Mouse (Mus musculus) MEL (cell line): ENCODE measurements around the gene Klhl1. TPM values are rescaled to one million over a fixed set of nuclear protein-coding genes. Genes with fewer than 3 reads are reported as not detected.

Experiments used
- DNase-seq: peaks from one replicate; pipeline ENCODE4 v3.0.0; 2011; ENCODE audit warnings: low read depth, low spot score
- H3K27ac ChIP-seq: 2 replicates; pipeline ENCODE4 v1.5.1; 2012; ENCODE audit warnings: low read depth, mild to moderate bottlenecking, control low read depth, low read length, moderate library complexity; ENCODE audit not compliant: control insufficient read depth
- H3K27me3 ChIP-seq, 2 experiments: fragments of 150-350 bp in 1 of 2; sonication (generic) in 1 of 2; 2 replicates each; pipeline ENCODE4 v1.6.1; 2012; ENCODE audit warnings: low read length in 2 of 2, mild to moderate bottlenecking in 2 of 2, improper control_type of control experiment in 1 of 2, moderate library complexity in 1 of 2; ENCODE audit not compliant: insufficient read depth in 2 of 2, control insufficient read depth in 1 of 2
- H3K36me3 ChIP-seq, 2 experiments: 2 replicates each; pipeline ENCODE4 v1.6.1; 2012 to 2014; ENCODE audit warnings: low read length in 2 of 2, improper control_type of control experiment in 1 of 2, inconsistent platforms in 1 of 2, mild to moderate bottlenecking in 1 of 2; ENCODE audit not compliant: insufficient read depth in 2 of 2, control insufficient read depth in 1 of 2
- H3K4me1 ChIP-seq, 2 experiments: fragments of 150-350 bp in 1 of 2; sonication (generic) in 1 of 2; 2 replicates each; pipeline ENCODE4 v1.6.1; 2012; ENCODE audit warnings: low read length in 2 of 2, improper control_type of control experiment in 1 of 2, mild to moderate bottlenecking in 1 of 2; ENCODE audit not compliant: insufficient read depth in 2 of 2, control insufficient read depth in 1 of 2
- H3K4me3 ChIP-seq, 2 experiments: fragments of 150-350 bp in 1 of 2; sonication (generic) in 1 of 2; 2 replicates each; pipeline ENCODE4 v1.5.1; 2012; ENCODE audit warnings: low read depth in 2 of 2, low read length in 2 of 2, mild to moderate bottlenecking in 2 of 2, moderate library complexity in 2 of 2, control low read depth in 1 of 2, improper control_type of control experiment in 1 of 2; ENCODE audit not compliant: control insufficient read depth in 1 of 2, insufficient read depth in 1 of 2
- H3K79me2 ChIP-seq: 2 replicates; pipeline ENCODE4 v1.6.1; 2012; ENCODE audit warnings: mild to moderate bottlenecking, low read length, moderate library complexity; ENCODE audit not compliant: control insufficient read depth, poor library complexity, insufficient read depth
- H3K9ac ChIP-seq: 2 replicates; pipeline ENCODE4 v1.6.1; 2012; ENCODE audit warnings: low read depth, mild to moderate bottlenecking, control low read depth, low read length, moderate library complexity; ENCODE audit not compliant: control insufficient read depth, poor library complexity, severe bottlenecking
- H3K9me3 ChIP-seq: fragments of 150-350 bp; sonication (generic); replicated peaks from 2 replicates; pipeline ENCODE4 v1.6.1; 2012; ENCODE audit warnings: mild to moderate bottlenecking, low read length, improper control_type of control experiment, moderate library complexity; ENCODE audit not compliant: insufficient read depth
- ETS1 ChIP-seq: IDR thresholded peaks from 2 replicates; pipeline ENCODE4 v1.6.1; 2012; ENCODE audit warnings: low read depth, mild to moderate bottlenecking, inconsistent platforms, low read length, improper control_type of control experiment, moderate library complexity
- GABPA ChIP-seq: IDR thresholded peaks from 2 replicates; pipeline ENCODE4 v1.6.1; 2012; ENCODE audit warnings: low read depth, mild to moderate bottlenecking, inconsistent platforms, low read length, improper control_type of control experiment, moderate library complexity
- GATA1 ChIP-seq: IDR thresholded peaks from 2 replicates; pipeline ENCODE4 v1.6.1; 2011; ENCODE audit warnings: low read depth, low read length, improper control_type of control experiment
- JUND ChIP-seq: IDR thresholded peaks from 2 replicates; pipeline ENCODE4 v1.6.1; 2011; ENCODE audit warnings: low read depth, mild to moderate bottlenecking, improper control_type of control experiment, low read length
- MAX ChIP-seq: IDR thresholded peaks from 2 replicates; pipeline ENCODE4 v1.6.1; 2011; ENCODE audit warnings: low read length, improper control_type of control experiment
- MAZ ChIP-seq: IDR thresholded peaks from 2 replicates; pipeline ENCODE4 v1.6.1; 2012; ENCODE audit warnings: low read depth, mild to moderate bottlenecking, inconsistent platforms, low read length, improper control_type of control experiment
- MEF2A ChIP-seq: IDR thresholded peaks from 2 replicates; pipeline ENCODE4 v1.6.1; 2014; ENCODE audit warnings: low read depth, mild to moderate bottlenecking, inconsistent platforms, low read length, improper control_type of control experiment; ENCODE audit not compliant: poor library complexity, insufficient replicate concordance, severe bottlenecking; ENCODE audit errors: extremely low read depth
- MXI1 ChIP-seq: IDR thresholded peaks from 2 replicates; pipeline ENCODE4 v1.6.1; 2011; ENCODE audit warnings: mild to moderate bottlenecking, low read depth, low read length, improper control_type of control experiment
- MYB ChIP-seq: IDR thresholded peaks from 2 replicates; pipeline ENCODE4 v1.6.1; 2011; ENCODE audit warnings: mild to moderate bottlenecking, low read depth, low read length, improper control_type of control experiment
- POLR2A ChIP-seq, 2 experiments: IDR thresholded peaks; 2 replicates each; pipeline ENCODE4 v1.6.1; 2011 to 2012; ENCODE audit warnings: low read length in 2 of 2, mild to moderate bottlenecking in 2 of 2, control low read depth in 1 of 2, improper control_type of control experiment in 1 of 2, low read depth in 1 of 2, moderate library complexity in 1 of 2; ENCODE audit not compliant: control insufficient read depth in 1 of 2, insufficient read depth in 1 of 2, poor library complexity in 1 of 2
- POLR2AphosphoS2 ChIP-seq: IDR thresholded peaks from 2 replicates; pipeline ENCODE4 v1.6.1; 2011; ENCODE audit warnings: low read length, improper control_type of control experiment
- RCOR1 ChIP-seq: IDR thresholded peaks from 2 replicates; pipeline ENCODE4 v1.6.1; 2012; ENCODE audit warnings: low read depth, mild to moderate bottlenecking, inconsistent platforms, low read length, improper control_type of control experiment
- SIN3A ChIP-seq: IDR thresholded peaks from 2 replicates; pipeline ENCODE4 v1.6.1; 2012; ENCODE audit warnings: low read length, improper control_type of control experiment, inconsistent platforms
- TBP ChIP-seq: IDR thresholded peaks from 2 replicates; pipeline ENCODE4 v1.8.0; 2011; ENCODE audit warnings: low read depth, low read length, improper control_type of control experiment
- TCF12 ChIP-seq: IDR thresholded peaks from 2 replicates; pipeline ENCODE4 v1.6.1; 2014; ENCODE audit warnings: low read depth, mild to moderate bottlenecking, inconsistent platforms, low read length, improper control_type of control experiment, moderate library complexity
- ZC3H11A ChIP-seq: IDR thresholded peaks from 2 replicates; pipeline ENCODE4 v1.6.1; 2012; ENCODE audit warnings: low read depth, mild to moderate bottlenecking, inconsistent platforms, low read length, improper control_type of control experiment
- ZKSCAN1 ChIP-seq: IDR thresholded peaks from 2 replicates; pipeline ENCODE4 v1.6.1; 2012; ENCODE audit warnings: low read depth, mild to moderate bottlenecking, inconsistent platforms, low read length, improper control_type of control experiment, moderate library complexity
- ZMIZ1 ChIP-seq: IDR thresholded peaks from 2 replicates; pipeline ENCODE4 v1.6.1; 2012; ENCODE audit warnings: low read depth, mild to moderate bottlenecking, inconsistent platforms, low read length, improper control_type of control experiment, moderate library complexity
- ZNF384 ChIP-seq: IDR thresholded peaks from 2 replicates; pipeline ENCODE4 v1.6.1; 2012; ENCODE audit warnings: low read depth, mild to moderate bottlenecking, inconsistent platforms, low read length, improper control_type of control experiment
- polyA plus RNA-seq, 2 experiments: library from polyadenylated mRNA; stranded (reverse) in 1 of 2; unstranded in 1 of 2; fragments of >175 nt in 1 of 2; fragments of >200 nt in 1 of 2; gene quantifications; 2 replicates each; pipeline versions ENCODE4 v1.2.1 to v1.2.4; 2012; ENCODE audit warnings: low replicate concordance in 2 of 2, low read depth in 1 of 2; ENCODE audit not compliant: insufficient read length in 2 of 2, insufficient read depth in 1 of 2, missing spikeins in 1 of 2
- total RNA-seq: library from RNA; depleted of rRNA; stranded (reverse); fragments of 300-350 nt; gene quantifications from 2 replicates; pipeline ENCODE4 v1.2.3, GENCODE M21; 2012; rRNA removed

Klhl1 gene
- total RNA-seq (not detected in 2 replicates), polyA plus RNA-seq (not detected)

DNA sequence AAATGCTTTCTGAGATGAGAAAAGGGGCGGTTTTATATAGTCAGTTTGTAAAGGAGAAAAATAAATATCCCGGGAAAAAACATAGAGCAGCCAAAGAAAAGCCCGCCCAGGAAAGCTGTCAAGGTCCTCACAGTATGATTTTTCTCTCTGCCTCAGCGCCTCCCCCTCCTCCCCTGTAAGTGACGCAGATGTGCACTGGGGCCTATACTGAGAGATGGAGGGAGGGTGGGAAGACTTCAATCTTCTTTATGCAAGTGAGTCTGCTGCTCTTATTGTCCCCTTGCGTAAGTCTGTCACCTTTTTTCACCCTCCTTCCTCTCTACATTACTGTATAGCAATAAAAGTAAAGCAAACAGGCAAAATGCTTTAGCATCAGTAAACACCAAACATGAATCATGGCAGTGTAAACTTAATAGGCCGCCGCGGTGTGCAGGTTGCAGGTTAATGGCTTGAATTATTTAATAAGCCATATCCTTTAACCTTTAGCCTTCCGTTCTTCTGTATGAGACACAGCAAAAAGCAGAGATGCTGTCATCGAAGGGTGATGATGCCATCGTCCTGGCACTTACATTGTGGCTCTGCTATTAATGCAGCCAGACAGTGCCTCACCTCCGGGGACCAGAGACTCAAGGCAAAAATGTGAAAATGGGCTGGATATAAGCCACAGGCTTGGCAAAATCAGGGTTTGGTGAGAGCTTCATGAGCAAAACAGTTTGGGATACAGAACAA lies at the start of gene Klhl1:
Gene Klhl1 (minus strand): TSS at position 149 of the 729 bp plus-strand sequence.
- Histone ChIP-seq H3K9ac (no peak within 1 kb of the TSS), H3K36me3 (no peaks in the 10 kb centered on the region), H3K27ac (no peak within 1 kb of the TSS), H3K9me3 (no peaks in the 10 kb centered on the region), H3K4me3 (no peak within 1 kb of the TSS), H3K4me1 (no peaks in the 10 kb centered on the region), H3K79me2 (no peaks in the 10 kb centered on the region), H3K27me3 (no peaks in the 10 kb centered on the region)
- no peak for TF ChIP-seq ZC3H11A
- TF ChIP-seq TCF12: no peak
- no peak for TF ChIP-seq ZKSCAN1
- TF ChIP-seq MAZ: no peak
- TF ChIP-seq RCOR1: no peak
- no peak for TF ChIP-seq ETS1
- no peak for DNase-seq

DNA sequence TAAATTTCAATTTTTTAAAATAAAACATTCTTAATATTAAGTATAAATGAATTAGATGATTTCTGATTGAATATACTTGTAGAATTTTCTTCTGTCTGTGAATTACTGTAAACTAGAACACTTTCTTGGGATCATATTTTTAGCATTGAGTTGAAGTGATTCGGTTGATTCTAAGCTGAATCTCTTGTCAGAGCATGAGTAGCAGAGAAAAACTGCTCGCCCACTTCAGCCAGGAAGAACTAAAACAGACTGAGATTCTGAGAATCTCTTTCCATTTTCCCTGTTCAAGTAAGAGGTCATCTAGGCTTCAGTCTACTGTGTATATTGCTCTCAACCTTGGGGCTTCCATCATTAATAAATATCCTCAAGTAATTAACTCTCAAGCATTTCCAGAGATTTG lies 34.8 kb upstream of the Klhl1 start:
- Histone ChIP-seq H3K9me3 (no peaks in the 10 kb centered on the region), H3K36me3 (no peaks in the 10 kb centered on the region), H3K79me2 (no peaks in the 10 kb centered on the region), H3K27me3 (no peaks in the 10 kb centered on the region), H3K4me3 (no peak overlapping the region), H3K4me1 (no peaks in the 10 kb centered on the region), H3K27ac (no peak overlapping the region), H3K9ac (no peak overlapping the region)
- TF ChIP-seq TBP: no peak
- TF ChIP-seq POLR2A (IDR thresholded peaks at IDR 0.05; ENCODE audit: control insufficient read depth in 1 of 2, insufficient read depth in 1 of 2, low read depth in 1 of 2, low read length in 2 of 2, poor library complexity in 1 of 2): no peak
- TF ChIP-seq MXI1: no peak
- TF ChIP-seq ZNF384: no peak
- no peak for TF ChIP-seq GABPA
- no peak for TF ChIP-seq MAX
- no peak for TF ChIP-seq SIN3A
- TF ChIP-seq JUND: no peak
- TF ChIP-seq ZKSCAN1: no peak
- no peak for TF ChIP-seq MYB
- no peak for TF ChIP-seq POLR2AphosphoS2
- TF ChIP-seq MEF2A: no peak
- TF ChIP-seq GATA1: no peak
- no peak for TF ChIP-seq ZMIZ1
- DNase-seq: no peak
